Mouse (Mus musculus) spleen, adult 2 months (tissue): ENCODE measurements around the gene Arhgap28. TPM values are rescaled to one million over a fixed set of nuclear protein-coding genes. Genes with fewer than 3 reads are reported as not detected.
A peak's percentile ranks its signal among the peaks of the same experiment; 100 is the strongest.

Source experiments
- DNase-seq, 2 experiments: peaks; one replicate each; pipeline versions ENCODE4 v3.0.0 to v3.0.0-alpha.2; 2012 to 2021; ENCODE audit warnings: low spot score in 2 of 2, low read depth in 1 of 2
- H3K27ac ChIP-seq: fragments of 200-500 bp; 2 replicates; pipeline ENCODE4 v1.5.1; 2012; ENCODE audit warnings: low read length, inconsistent platforms; ENCODE audit not compliant: insufficient read depth
- H3K27me3 ChIP-seq: fragments of 200-500 bp; 2 replicates; pipeline ENCODE4 v1.6.1; 2012; ENCODE audit warnings: mild to moderate bottlenecking, moderate library complexity, low read length, inconsistent platforms; ENCODE audit not compliant: control insufficient read depth, insufficient read depth
- H3K36me3 ChIP-seq: fragments of 200-500 bp; 2 replicates; pipeline ENCODE4 v1.6.1; 2012; ENCODE audit warnings: mild to moderate bottlenecking, low read length, inconsistent platforms; ENCODE audit not compliant: control insufficient read depth, insufficient read depth
- H3K4me1 ChIP-seq: fragments of 200-500 bp; 2 replicates; pipeline ENCODE4 v1.6.1; 2011; ENCODE audit warnings: inconsistent platforms; ENCODE audit not compliant: control insufficient read depth, insufficient read depth, insufficient read length
- H3K4me3 ChIP-seq: fragments of 200-500 bp; 2 replicates; pipeline ENCODE4 v1.5.1; 2011; ENCODE audit warnings: mild to moderate bottlenecking, inconsistent platforms; ENCODE audit not compliant: insufficient read depth, insufficient read length; ENCODE audit errors: extremely low read depth
- CTCF ChIP-seq: fragments of 200-500 bp; IDR thresholded peaks from 2 replicates; pipeline ENCODE4 v1.5.1; 2011; ENCODE audit warnings: mild to moderate bottlenecking, inconsistent platforms; ENCODE audit not compliant: insufficient read depth, insufficient read length, insufficient replicate concordance; ENCODE audit errors: extremely low read depth
- POLR2A ChIP-seq: fragments of 200-500 bp; IDR thresholded peaks from 2 replicates; pipeline ENCODE4 v1.6.1; 2011; ENCODE audit warnings: low read depth, low read length, inconsistent platforms
- WGBS: fragments of 180-500 bp; shearing (Covaris S2); methylation state at CpG from one replicate; pipeline ENCODE4 v1.1.7; 2018; 5-methylcytosine and 5-hydroxymethylcytosine counted together
- polyA plus RNA-seq: library from polyadenylated mRNA; depleted of rRNA; stranded (reverse); fragments of >200 nt; gene quantifications from 2 replicates; pipeline ENCODE4 v1.2.3, GENCODE M21; 2012; rRNA removed

The Arhgap28 gene
- 1.1 and 1.2 TPM in 2 replicates for polyA plus RNA-seq

GRCm38 (mm10) chr17:68003741-68004560 lies at the start of gene Arhgap28:
TSS of gene Arhgap28 (minus strand) at chr17:68004120.
- Histone ChIP-seq H3K4me3 (peak within 1 kb of the TSS; percentile 64), H3K27ac (no peak within 1 kb of the TSS), H3K4me1 (peaks cover 5% of the 10 kb centered on the region; the same call in 1 of the 2 replicates), H3K36me3 (no peaks in the 10 kb centered on the region), H3K27me3 (no peaks in the 10 kb centered on the region; the same call in 1 of the 2 replicates)
- peak; percentile 1 to 34 for DNase-seq
- 2% methylated on average over 65 of the region's 65 CpGs for WGBS
- no peak for TF ChIP-seq POLR2A
- no peak for TF ChIP-seq CTCF

DNA sequence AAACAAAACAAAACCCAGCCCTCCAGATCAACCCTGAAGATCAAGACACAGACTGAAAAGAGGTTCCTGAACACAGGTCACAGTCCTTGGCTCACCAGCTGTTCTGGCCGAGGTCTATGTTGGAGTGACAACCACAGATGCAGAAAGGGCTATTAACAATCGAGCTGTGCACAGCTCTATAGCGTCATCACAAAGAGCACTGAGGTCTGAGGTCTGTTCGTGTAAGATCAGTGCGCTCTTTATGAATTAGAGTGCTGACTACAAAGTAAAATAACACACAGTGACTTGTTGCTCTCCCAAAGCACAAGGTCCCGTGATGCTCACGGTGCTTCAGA lies 42.4 kb upstream of the Arhgap28 start:
- Histone ChIP-seq H3K4me3 (no peak overlapping the region), H3K4me1 (no peaks in the 10 kb centered on the region), H3K27me3 (no peaks in the 10 kb centered on the region), H3K27ac (no peak overlapping the region), H3K36me3 (no peaks in the 10 kb centered on the region)
- 78% methylated on average over 7 of the region's 7 CpGs for WGBS
- no peak for TF ChIP-seq CTCF
- DNase-seq = no peak

- H3K4me3 ChIP-seq = no peak overlapping the region
- WGBS = 66% methylated on average over 8 of the region's 8 CpGs
- no peak for DNase-seq
- no peak overlapping the region for H3K27ac ChIP-seq
- H3K4me1 ChIP-seq = no peaks in the 10 kb centered on the region
- H3K36me3 ChIP-seq = no peaks in the 10 kb centered on the region
- no peak for TF ChIP-seq POLR2A
- TF ChIP-seq CTCF = no peak
- no peaks in the 10 kb centered on the region for H3K27me3 ChIP-seq
Observed at GRCm38 (mm10) chr17:68045655-68046340, 41.9 kb upstream of the Arhgap28 start.

DNA sequence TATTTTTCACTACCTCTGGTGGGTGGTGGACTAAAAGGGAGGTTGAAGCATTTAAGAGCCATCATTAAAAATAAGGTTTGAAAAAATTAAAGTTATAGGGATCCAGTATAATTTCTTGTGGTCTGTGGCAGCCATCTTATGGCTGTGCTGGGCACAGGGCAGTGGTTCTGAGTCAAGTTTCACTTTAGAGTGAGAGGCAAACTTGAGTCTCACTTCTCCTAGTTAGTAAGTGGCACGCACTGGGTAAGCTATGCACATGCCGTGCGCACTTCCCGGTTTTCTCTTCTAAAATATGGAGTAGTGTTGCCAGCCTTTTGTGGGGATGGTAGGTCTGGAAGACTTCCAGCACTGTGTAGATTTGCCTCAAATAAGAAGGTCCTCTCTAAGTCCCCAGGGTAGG lies 38.5 kb upstream of the Arhgap28 start:
- Histone ChIP-seq H3K36me3 (no peaks in the 10 kb centered on the region), H3K27ac (no peak overlapping the region), H3K4me3 (no peak overlapping the region), H3K4me1 (no peaks in the 10 kb centered on the region), H3K27me3 (no peaks in the 10 kb centered on the region)
- WGBS = 84% methylated on average over 4 of the region's 4 CpGs
- TF ChIP-seq POLR2A (no peak), CTCF (no peak)
- DNase-seq = no peak

DNA sequence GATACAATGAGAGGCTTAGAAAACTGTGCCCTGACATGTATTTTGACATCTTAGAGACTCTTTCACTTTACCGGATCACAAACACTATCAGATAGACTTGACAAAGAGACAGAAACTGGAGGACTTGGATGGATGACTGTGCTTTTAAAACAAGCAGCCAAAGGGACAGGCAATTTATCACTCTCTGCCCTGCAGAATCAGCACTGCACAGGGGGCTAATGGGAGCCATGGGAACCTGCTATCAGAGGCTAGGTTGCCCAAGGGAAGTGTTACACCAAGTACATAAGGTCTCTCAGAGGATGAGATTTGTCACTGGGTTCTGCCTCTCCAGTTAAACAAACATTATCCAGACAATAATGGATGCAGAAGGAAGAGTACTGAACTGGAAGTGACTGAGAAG lies 33.1 kb upstream of the Arhgap28 start:
- no peak for DNase-seq
- Histone ChIP-seq H3K27me3 (no peaks in the 10 kb centered on the region), H3K4me1 (no peaks in the 10 kb centered on the region), H3K4me3 (no peak overlapping the region), H3K36me3 (no peaks in the 10 kb centered on the region), H3K27ac (no peak overlapping the region)
- WGBS = 89% methylated on average over 1 of the region's 1 CpGs
- TF ChIP-seq CTCF (no peak), POLR2A (no peak)

GRCm38 (mm10) chr17:68029495-68029894 lies 25.6 kb upstream of the Arhgap28 start:
- TF ChIP-seq CTCF (no peak), POLR2A (no peak)
- H3K4me3 ChIP-seq = no peak overlapping the region
- no peaks in the 10 kb centered on the region for H3K36me3 ChIP-seq
- H3K27ac ChIP-seq = no peak overlapping the region
- no peaks in the 10 kb centered on the region for H3K4me1 ChIP-seq
- DNase-seq = no peak
- WGBS = 59% methylated on average over 5 of the region's 5 CpGs
- no peaks in the 10 kb centered on the region for H3K27me3 ChIP-seq

- no peak for DNase-seq
- Histone ChIP-seq H3K27me3 (no peaks in the 10 kb centered on the region), H3K27ac (no peak overlapping the region), H3K4me3 (no peak overlapping the region), H3K4me1 (no peaks in the 10 kb centered on the region), H3K36me3 (no peaks in the 10 kb centered on the region)
- TF ChIP-seq CTCF = no peak
- no peak for TF ChIP-seq POLR2A
- 91% methylated on average over 4 of the region's 4 CpGs for WGBS
Observed at GRCm38 (mm10) chr17:68028519-68028918, 24.6 kb upstream of the Arhgap28 start.
